Mouse (Mus musculus) E14TG2a.4 (cell line): ENCODE results near the gene Abca7.

Experiments used
- CTCF ChIP-seq: conservative IDR thresholded peaks from 2 replicates; pipeline ENCODE4 v1.5.1; 2014; ENCODE audit warnings: low read length
- POU5F1 ChIP-seq: IDR thresholded peaks from 2 replicates; pipeline ENCODE4 v1.6.1; 2014; ENCODE audit warnings: low read length, borderline replicate concordance

DNA sequence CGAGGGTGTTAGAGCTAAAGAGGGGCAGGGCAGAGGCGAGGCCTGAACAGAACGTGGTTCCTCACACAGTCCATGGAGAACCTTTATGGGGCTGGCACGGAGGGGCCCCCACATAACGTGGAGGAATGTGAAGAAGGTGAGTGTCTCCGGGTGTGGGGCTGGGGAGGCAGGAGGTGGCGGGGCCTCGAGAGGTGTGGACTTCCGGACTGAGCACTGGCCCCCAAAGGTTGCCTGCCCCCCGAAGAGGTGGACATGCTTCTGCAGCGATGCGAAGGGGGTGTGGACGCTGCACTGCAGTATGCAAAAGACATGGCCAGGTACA is 25.0 kb downstream of the Abca7 start:
- no peak for TF ChIP-seq POU5F1
- TF ChIP-seq CTCF = no peak
